Mouse (Mus musculus): ENCODE measurements around the gene Ap3d1. TPM values are rescaled to one million over a fixed set of nuclear protein-coding genes. Genes with fewer than 3 reads are reported as not detected.

Gene Ap3d1
- polyA plus RNA-seq, 1 experiment from 2014 or later: 126 TPM

DNA sequence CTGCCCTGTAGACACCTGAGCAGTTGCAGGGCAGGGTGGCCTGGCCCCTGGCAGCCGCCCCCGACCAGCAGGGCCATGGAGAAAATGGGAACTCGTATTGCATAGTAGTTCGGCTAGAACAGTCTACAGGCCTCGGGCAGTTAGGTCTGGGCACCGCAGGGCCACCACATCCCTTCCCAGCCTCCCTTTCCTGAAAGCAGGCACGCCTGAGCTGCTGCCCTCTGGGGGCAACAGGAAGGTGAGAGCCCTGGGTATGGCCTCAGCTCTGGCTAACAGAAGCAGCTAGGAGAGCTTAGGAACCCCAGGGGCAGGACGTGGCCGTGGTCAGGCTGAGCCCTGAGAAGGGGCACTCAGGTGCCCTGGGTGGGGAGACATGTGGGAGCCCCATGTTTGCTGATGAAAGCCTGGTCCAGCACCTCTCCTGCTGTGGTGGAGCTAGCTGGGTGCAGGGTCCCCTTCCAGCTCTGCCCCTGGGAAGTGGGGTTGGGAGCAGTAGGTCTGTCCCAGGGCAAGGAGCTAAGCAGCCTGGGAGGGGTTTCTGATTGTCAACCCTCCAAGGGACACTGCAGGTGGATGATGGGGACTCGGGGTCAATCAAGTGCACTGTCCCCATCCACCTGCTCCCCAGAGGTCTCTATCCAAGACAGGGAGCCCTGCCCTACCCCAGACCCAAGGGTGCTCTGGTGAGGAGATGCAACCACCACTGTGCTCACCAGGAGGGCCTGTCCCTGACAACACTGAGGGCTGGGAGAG, 75.9 kb downstream of the Ap3d1 start:
- Histone ChIP-seq H3K79me2 (ENCODE audit: inconsistent target) (peaks cover 31% of the 10 kb centered on the region), H3K36me3 (ENCODE audit: inconsistent target) (peaks cover 40% of the 10 kb centered on the region), H3K27ac (peak overlapping the region; percentile 93), H3K4me3 (ENCODE audit: inconsistent target) (no peak overlapping the region)
- WGBS (ENCODE audit: missing documents): 29% methylated on average over 10 of the region's 10 CpGs

DNA sequence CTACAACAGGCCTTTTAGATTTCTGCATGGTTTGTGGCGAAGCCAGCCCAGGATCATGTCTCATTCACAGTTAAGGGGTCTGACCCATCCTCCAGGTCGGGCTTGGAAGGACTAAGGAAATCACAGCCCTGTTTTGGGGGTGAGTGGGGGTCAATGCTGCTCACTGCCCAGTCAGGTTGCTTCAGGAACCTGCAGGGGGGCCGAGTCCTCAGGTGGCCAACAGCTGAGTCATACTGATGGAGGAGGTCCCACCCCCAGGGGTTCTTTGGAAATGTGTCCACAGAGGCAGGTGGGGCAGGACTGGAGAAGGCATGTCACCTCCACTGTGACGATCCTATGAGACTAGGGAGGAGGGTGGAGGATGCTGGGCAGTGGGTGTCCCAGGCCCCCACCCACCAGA, 76.6 kb downstream of the Ap3d1 start:
- Histone ChIP-seq H3K79me2 (ENCODE audit: inconsistent target) (peaks cover 24% of the 10 kb centered on the region), H3K27ac (peak overlapping the region; percentile 93), H3K4me3 (ENCODE audit: inconsistent target) (no peak overlapping the region), H3K36me3 (ENCODE audit: inconsistent target) (peaks cover 33% of the 10 kb centered on the region)
- 47% methylated on average over 4 of the region's 4 CpGs for WGBS (ENCODE audit: missing documents)

DNA sequence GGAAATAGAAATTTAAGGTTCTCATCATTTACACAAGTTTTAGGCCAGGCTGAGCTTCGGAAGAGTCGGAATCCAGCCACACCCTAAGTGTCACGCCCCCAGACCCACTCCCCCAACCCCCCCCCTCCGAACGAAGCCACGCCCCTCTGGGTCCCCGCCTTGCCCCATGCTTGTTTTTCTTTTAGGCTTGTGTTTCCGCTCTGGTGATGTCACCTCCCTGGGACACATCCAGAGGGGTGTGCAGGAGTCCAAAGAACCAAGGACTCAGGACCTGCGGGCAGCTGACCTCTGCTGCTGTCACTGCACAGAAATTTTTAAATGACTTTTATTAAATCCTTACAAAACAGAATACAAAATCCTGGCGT, 77.1 kb downstream of the Ap3d1 start:
- H3K79me2 ChIP-seq (ENCODE audit: inconsistent target): peaks cover 19% of the 10 kb centered on the region; the same call in 1 of the 2 replicates
- WGBS (ENCODE audit: missing documents): 30% methylated on average over 8 of the region's 10 CpGs
- no peak overlapping the region for H3K4me3 ChIP-seq (ENCODE audit: inconsistent target)
- peak overlapping the region; percentile 93 for H3K27ac ChIP-seq
- H3K36me3 ChIP-seq (ENCODE audit: inconsistent target): peaks cover 29% of the 10 kb centered on the region

DNA sequence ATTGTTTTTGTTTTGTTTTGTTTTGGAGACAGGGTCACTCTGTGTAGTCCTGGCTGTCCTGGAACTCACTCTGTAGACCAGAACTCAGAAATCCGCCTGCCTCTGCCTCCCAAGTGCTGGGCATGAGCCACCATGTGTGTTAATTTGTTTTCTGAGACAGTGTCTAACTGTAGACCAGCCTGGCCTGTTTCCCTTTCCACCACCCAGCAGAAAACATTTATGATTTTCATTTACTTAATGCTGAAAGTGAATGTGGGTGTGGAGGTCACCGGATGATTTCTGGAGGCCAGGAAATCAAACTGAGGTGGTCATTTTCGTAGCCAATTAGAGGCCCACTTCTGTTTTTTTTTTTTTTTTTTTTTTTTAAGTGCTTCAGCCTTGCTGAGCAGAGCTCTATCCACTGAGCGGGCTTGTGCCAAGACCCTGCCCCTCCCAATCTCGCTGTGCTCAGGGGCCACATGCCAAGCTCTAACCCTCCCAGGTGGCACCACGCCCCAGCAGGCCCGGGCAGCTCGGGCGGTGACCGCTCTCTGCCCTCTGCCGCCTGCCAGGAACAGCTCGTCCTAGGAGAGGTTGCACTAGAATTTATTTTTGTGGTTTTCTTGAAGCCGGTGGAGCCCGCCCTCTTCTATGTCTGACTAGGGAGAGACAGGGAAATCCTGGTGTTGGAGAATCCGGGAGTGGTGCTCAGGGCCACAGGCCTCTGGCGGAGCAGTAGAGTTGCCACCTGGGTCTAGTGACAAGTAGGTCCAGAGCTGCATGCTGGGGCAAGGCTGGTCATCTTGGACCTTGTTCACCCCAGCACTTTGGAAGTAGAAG, 77.7 kb downstream of the Ap3d1 start:
- Histone ChIP-seq H3K36me3 (ENCODE audit: inconsistent target) (peaks cover 23% of the 10 kb centered on the region), H3K79me2 (ENCODE audit: inconsistent target) (peaks cover 13% of the 10 kb centered on the region; the same call in 1 of the 2 replicates), H3K4me3 (ENCODE audit: inconsistent target) (no peak overlapping the region), H3K27ac (peak overlapping the region; percentile 93)
- WGBS (ENCODE audit: missing documents): 9% methylated on average over 16 of the region's 16 CpGs

DNA sequence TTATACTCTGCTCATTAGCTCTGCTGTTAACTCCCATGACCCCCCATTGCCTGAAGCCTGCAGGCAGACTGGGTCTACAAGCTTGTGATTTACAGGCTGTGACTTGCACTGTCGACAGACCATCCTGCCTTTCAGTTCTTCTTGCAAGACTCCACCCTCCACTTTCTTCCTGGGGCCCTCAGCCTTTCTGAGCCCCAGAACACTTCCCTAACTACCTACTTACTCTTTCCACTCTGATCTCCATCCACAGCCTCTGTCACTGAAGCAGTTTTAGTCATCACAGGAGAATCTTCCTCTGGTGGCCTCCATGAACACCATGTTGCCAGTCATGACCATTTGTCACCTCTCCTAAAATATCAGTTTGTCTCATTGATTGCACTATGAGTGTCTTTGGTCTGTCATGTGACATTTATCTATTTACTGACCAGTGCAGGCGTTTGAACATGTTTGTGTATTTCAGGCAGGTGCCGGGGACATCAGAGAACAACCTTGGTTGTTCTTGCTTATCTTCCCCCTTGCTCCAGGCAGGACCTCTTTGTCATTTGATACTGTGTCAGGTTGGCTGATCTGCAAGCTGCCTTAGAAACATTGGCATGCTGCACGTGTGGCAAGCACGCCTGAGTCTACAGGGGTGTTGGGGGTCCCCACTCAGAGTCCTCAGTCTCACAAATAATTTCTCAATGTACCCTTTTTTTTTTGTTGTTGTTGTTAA, 78.4 kb downstream of the Ap3d1 start:
- WGBS (ENCODE audit: missing documents): 29% methylated on average over 5 of the region's 5 CpGs
- Histone ChIP-seq H3K27ac (peak overlapping the region; percentile 93), H3K79me2 (ENCODE audit: inconsistent target) (peaks cover 6% of the 10 kb centered on the region; the same call in 1 of the 2 replicates), H3K4me3 (ENCODE audit: inconsistent target) (no peak overlapping the region), H3K36me3 (ENCODE audit: inconsistent target) (peaks cover 15% of the 10 kb centered on the region)

DNA sequence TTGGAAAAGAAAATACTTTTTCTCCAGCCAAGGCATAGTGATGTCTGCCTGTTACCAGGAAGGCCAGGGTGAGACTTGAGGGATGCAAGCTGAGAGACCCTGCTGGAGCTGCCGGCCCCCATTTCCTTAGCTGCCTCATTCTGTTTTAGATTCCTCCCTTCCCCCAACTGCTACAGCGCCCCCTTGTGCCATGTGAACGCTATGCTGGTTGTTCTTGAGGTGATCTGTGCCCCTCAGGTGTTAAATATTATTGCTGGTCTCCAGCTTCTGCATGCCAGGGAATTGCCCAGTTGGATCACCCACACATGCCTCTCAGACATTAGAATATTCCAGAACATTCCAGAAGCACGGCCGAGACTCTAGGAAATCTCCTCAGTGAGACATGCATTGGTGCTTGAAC, 80.9 kb downstream of the Ap3d1 start:
- Histone ChIP-seq H3K27ac (no peak overlapping the region), H3K36me3 (ENCODE audit: inconsistent target) (no peaks in the 10 kb centered on the region), H3K4me3 (ENCODE audit: inconsistent target) (no peak overlapping the region), H3K79me2 (ENCODE audit: inconsistent target) (no peaks in the 10 kb centered on the region)
- WGBS (ENCODE audit: missing documents): 73% methylated on average over 3 of the region's 5 CpGs

DNA sequence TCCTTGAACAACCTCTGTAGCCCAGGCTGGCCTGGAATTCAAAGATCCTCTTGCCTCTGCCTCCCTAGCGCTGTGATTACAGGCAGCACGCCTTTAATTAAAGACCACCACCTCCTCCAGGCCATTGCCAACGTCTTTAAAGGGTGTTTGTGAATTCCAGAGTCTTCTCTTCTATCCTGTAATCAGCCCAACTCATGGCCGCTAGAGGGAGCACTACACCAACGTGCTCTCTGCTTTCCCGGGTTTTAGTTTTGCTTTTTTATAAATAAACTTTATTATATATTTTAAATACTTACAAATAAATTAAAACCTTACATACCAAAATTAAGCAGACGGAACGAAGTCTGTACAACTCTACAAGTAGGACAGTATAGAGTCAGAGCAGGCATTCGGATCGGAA, 82.9 kb downstream of the Ap3d1 start:
- peak overlapping the region; percentile 53 for H3K27ac ChIP-seq
- H3K79me2 ChIP-seq (ENCODE audit: inconsistent target): peaks cover 11% of the 10 kb centered on the region; the same call in 1 of the 2 replicates
- no peaks in the 10 kb centered on the region for H3K36me3 ChIP-seq (ENCODE audit: inconsistent target)
- 11% methylated on average over 10 of the region's 10 CpGs for WGBS (ENCODE audit: missing documents)
- peak overlapping the region; percentile 14; the same call in 1 of the 2 replicates for H3K4me3 ChIP-seq (ENCODE audit: inconsistent target)

DNA sequence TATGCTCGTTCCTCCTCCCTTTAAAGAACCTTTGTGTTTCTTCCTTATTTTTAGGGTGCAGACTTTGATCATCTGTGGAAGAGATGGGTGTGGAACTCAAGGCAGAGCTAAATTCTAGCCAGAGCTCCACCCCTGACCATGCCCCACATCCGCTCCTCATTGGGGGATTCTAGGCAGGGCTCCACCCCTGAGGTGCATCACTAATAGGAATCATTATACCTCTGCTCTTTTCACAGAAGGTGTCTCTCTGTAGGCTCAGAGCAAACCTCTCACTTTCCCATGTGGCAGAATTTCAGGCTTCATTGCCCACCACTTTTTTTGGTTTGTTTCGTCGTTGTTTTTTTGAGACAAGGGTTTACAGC, 83.2 kb downstream of the Ap3d1 start:
- Histone ChIP-seq H3K79me2 (ENCODE audit: inconsistent target) (peaks cover 11% of the 10 kb centered on the region; the same call in 1 of the 2 replicates), H3K36me3 (ENCODE audit: inconsistent target) (no peaks in the 10 kb centered on the region), H3K4me3 (ENCODE audit: inconsistent target) (peak overlapping the region; percentile 14; the same call in 1 of the 2 replicates), H3K27ac (peak overlapping the region; percentile 53)
- 14% methylated on average over 4 of the region's 4 CpGs for WGBS (ENCODE audit: missing documents)

DNA sequence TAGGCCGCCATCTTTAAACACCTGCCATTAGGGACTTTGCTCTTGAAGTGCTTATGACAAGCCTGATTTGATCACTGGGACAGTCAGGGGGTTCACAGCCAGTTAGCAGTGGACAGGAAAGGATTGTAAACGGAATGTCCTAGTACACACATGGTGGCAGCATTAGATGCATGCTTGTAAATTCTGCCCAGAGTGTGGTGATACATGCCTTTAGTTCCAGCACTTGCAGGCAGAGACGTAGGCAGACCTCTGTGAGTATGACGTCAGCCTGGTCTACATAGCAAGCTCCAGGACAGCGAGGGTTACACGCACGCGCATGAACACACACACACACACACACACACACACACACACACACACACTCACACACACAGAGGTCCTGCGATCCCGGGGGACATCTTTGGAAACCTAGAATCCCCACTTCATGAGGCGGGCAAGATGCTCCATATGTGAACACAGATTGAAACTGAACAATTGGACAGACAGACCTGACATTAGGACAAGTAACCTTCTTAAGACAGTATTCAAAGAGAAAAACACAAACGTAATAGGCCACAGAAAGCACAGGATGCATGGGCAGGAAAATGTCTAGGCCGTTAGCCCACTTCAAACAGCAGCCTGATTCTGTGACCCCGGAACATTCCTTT, 83.7 kb downstream of the Ap3d1 start:
- Histone ChIP-seq H3K79me2 (ENCODE audit: inconsistent target) (peaks cover 12% of the 10 kb centered on the region; the same call in 1 of the 2 replicates), H3K27ac (peak overlapping the region; percentile 53), H3K4me3 (ENCODE audit: inconsistent target) (no peak overlapping the region), H3K36me3 (ENCODE audit: inconsistent target) (no peaks in the 10 kb centered on the region)
- WGBS (ENCODE audit: missing documents): 55% methylated on average over 14 of the region's 14 CpGs

Other genes with a start within 250 kb of the Ap3d1 start
- not detected in 3 replicates for gene Onecut3, start 247.4 kb downstream of the Ap3d1 start, polyA plus RNA-seq (2018)
- 0.05 TPM in 1 of 3 replicates, not detected in the others for gene Atp8b3, start 203.1 kb downstream of the Ap3d1 start, polyA plus RNA-seq (2018)
- gene Rexo1, start 180.7 kb downstream of the Ap3d1 start, polyA plus RNA-seq (2018): 14.2 to 19.1 TPM (median 18.5 TPM) in 3 replicates
- 3.4 to 12.6 TPM (median 6.0 TPM) in 3 replicates for gene Klf16, start 164.9 kb downstream of the Ap3d1 start, polyA plus RNA-seq (2018)
- 11.7 to 58.2 TPM (median 51.7 TPM) in 3 replicates for gene Abhd17a, start 151.9 kb downstream of the Ap3d1 start, polyA plus RNA-seq (2018)
- 34.4 to 66.1 TPM (median 53.0 TPM) in 3 replicates for gene Scamp4, start 139.4 kb downstream of the Ap3d1 start, polyA plus RNA-seq (2018)
- gene Adat3, start 139.4 kb downstream of the Ap3d1 start, polyA plus RNA-seq (2018): 0.60 to 3.8 TPM (median 2.4 TPM) in 3 replicates
- gene Gm49322, start 136.2 kb downstream of the Ap3d1 start, polyA plus RNA-seq (2018): 0.44 to 1.1 TPM in 2 of 3 replicates, not detected in the other
- gene Csnk1g2, start 119.4 kb downstream of the Ap3d1 start, polyA plus RNA-seq (2018): 66.6 to 78.0 TPM (median 74.8 TPM) in 3 replicates
- gene Btbd2, start 85.2 kb downstream of the Ap3d1 start, polyA plus RNA-seq (2018): 16.9 to 26.0 TPM (median 21.9 TPM) in 3 replicates
- 75.7 to 134 TPM (median 82.8 TPM) in 3 replicates for gene Mknk2, start 64.2 kb downstream of the Ap3d1 start, polyA plus RNA-seq (2018)
- 34.5 to 48.6 TPM (median 44.2 TPM) in 3 replicates for gene Mob3a, start 40.3 kb downstream of the Ap3d1 start, polyA plus RNA-seq (2018)
- 1.9 to 5.5 TPM (median 2.3 TPM) in 3 replicates for gene Izumo4, start 40.1 kb downstream of the Ap3d1 start, polyA plus RNA-seq (2018)
- 14.1 to 16.7 TPM (median 15.1 TPM) in 3 replicates for gene Dot1l, start 12.9 kb upstream of the Ap3d1 start, polyA plus RNA-seq (2018)
- 30.3 to 61.7 TPM (median 44.0 TPM) in 3 replicates for gene Sf3a2, start 55.9 kb upstream of the Ap3d1 start, polyA plus RNA-seq (2018)
- 24.5 to 68.8 TPM (median 64.2 TPM) in 3 replicates for gene Plekhj1, start 56.4 kb upstream of the Ap3d1 start, polyA plus RNA-seq (2018)
- gene Amh, start 63.0 kb upstream of the Ap3d1 start, polyA plus RNA-seq (2018): 0.15 TPM in 1 of 3 replicates, not detected in the others
- gene Jsrp1, start 71.2 kb upstream of the Ap3d1 start, polyA plus RNA-seq (2018): not detected in 3 replicates
- 170 to 604 TPM (median 522 TPM) in 3 replicates for gene Oaz1, start 84.4 kb upstream of the Ap3d1 start, polyA plus RNA-seq (2018)
- not detected in 3 replicates for gene Lingo3, start 101.8 kb upstream of the Ap3d1 start, polyA plus RNA-seq (2018)
- gene Lsm7, start 112.9 kb upstream of the Ap3d1 start, polyA plus RNA-seq (2018): 32.4 to 122 TPM (median 57.0 TPM) in 3 replicates
- gene Sppl2b, start 113.0 kb upstream of the Ap3d1 start, polyA plus RNA-seq (2018): 8.7 to 16.8 TPM (median 15.4 TPM) in 3 replicates
- gene Tmprss9, start 129.6 kb upstream of the Ap3d1 start, polyA plus RNA-seq (2018): not detected in 3 replicates
- gene Timm13, start 158.7 kb upstream of the Ap3d1 start, polyA plus RNA-seq (2018): 25.5 to 160 TPM (median 109 TPM) in 3 replicates
- 6.2 to 17.4 TPM (median 7.2 TPM) in 3 replicates for gene Lmnb2, start 176.0 kb upstream of the Ap3d1 start, polyA plus RNA-seq (2018)
- gene Gadd45b, start 187.8 kb upstream of the Ap3d1 start, polyA plus RNA-seq (2018): 45.9 to 89.8 TPM (median 71.3 TPM) in 3 replicates